Mouse (Mus musculus) CD4-positive, CD25-positive, alpha-beta regulatory T cell, adult 4 months (primary cell): ENCODE results near the gene Bmpr2. TPM values are rescaled to one million over a fixed set of nuclear protein-coding genes. Genes with fewer than 3 reads are reported as not detected.

ENCODE experiments used
- ATAC-seq: one replicate; pipeline ENCODE4 v1.8.0; 2017
- polyA plus RNA-seq, 2 experiments: library from polyadenylated mRNA; unstranded; fragments of 100-300 nt; shearing (Covaris generic); gene quantifications; one replicate each; pipeline ENCODE4 v1.2.1; 2017

Bmpr2 gene
- polyA plus RNA-seq, 2 experiments from 2014 or later, result 2.6 to 3.0 TPM

GRCm38 (mm10) chr1:59901082-59901876 lies 138.1 kb downstream of the Bmpr2 start:
- ATAC-seq, result no peak

GRCm38 (mm10) chr1:59902634-59903033 lies 139.4 kb downstream of the Bmpr2 start:
- ATAC-seq, result no peak

- no peak for ATAC-seq
Measured at GRCm38 (mm10) chr1:59904630-59905295, 141.6 kb downstream of the Bmpr2 start.

GRCm38 (mm10) chr1:59905916-59906315 lies 142.7 kb downstream of the Bmpr2 start:
- ATAC-seq, result no peak

GRCm38 (mm10) chr1:59906819-59907521 lies 143.8 kb downstream of the Bmpr2 start:
- no peak for ATAC-seq

GRCm38 (mm10) chr1:59907700-59908099 lies 144.5 kb downstream of the Bmpr2 start:
- no peak for ATAC-seq

- ATAC-seq, result no peak
Measured at GRCm38 (mm10) chr1:59910941-59911340, 147.7 kb downstream of the Bmpr2 start.

- ATAC-seq, result peak; percentile 87
Measured at GRCm38 (mm10) chr1:59912413-59913157, 149.4 kb downstream of the Bmpr2 start, which contains the start of gene Fam117b. TSS of gene Fam117b (plus strand) at chr1:59913006.

- peak; percentile 12 for ATAC-seq
Measured at GRCm38 (mm10) chr1:59913195-59913868, 150.1 kb downstream of the Bmpr2 start.

GRCm38 (mm10) chr1:59913869-59914225 lies 150.6 kb downstream of the Bmpr2 start:
- peak; percentile 3 for ATAC-seq

GRCm38 (mm10) chr1:59914799-59915198 lies 151.6 kb downstream of the Bmpr2 start:
- ATAC-seq, result no peak

- no peak for ATAC-seq
Measured at GRCm38 (mm10) chr1:59915843-59916610, 152.8 kb downstream of the Bmpr2 start.

- ATAC-seq, result peak; percentile 40
Measured at GRCm38 (mm10) chr1:59917401-59917800, 154.2 kb downstream of the Bmpr2 start.

GRCm38 (mm10) chr1:59918075-59918474 lies 154.9 kb downstream of the Bmpr2 start:
- ATAC-seq, result no peak

- ATAC-seq, result peak; percentile 84
Measured at GRCm38 (mm10) chr1:59923201-59923600, 160.0 kb downstream of the Bmpr2 start.

- ATAC-seq, result peak; percentile 9
Measured at GRCm38 (mm10) chr1:59923673-59924072, 160.5 kb downstream of the Bmpr2 start.

- ATAC-seq, result no peak
Measured at GRCm38 (mm10) chr1:59924411-59924810, 161.2 kb downstream of the Bmpr2 start.

- ATAC-seq, result no peak
Measured at GRCm38 (mm10) chr1:59926021-59926672, 162.9 kb downstream of the Bmpr2 start.

- no peak for ATAC-seq
Measured at GRCm38 (mm10) chr1:59927131-59927680, 164.0 kb downstream of the Bmpr2 start.
